Mouse (Mus musculus): ENCODE results near the gene Baz2b.
"Not testable (repeated sequence)": the region's sequence is repeated elsewhere in the genome, so short reads cannot be mapped to it uniquely, and the experiment has no call there.

Baz2b gene

GRCm38 (mm10) chr2:60090280-60090679, 119.4 kb downstream of the Baz2b start:
- in situ Hi-C loops (cut with MboI): no loop called here

DNA sequence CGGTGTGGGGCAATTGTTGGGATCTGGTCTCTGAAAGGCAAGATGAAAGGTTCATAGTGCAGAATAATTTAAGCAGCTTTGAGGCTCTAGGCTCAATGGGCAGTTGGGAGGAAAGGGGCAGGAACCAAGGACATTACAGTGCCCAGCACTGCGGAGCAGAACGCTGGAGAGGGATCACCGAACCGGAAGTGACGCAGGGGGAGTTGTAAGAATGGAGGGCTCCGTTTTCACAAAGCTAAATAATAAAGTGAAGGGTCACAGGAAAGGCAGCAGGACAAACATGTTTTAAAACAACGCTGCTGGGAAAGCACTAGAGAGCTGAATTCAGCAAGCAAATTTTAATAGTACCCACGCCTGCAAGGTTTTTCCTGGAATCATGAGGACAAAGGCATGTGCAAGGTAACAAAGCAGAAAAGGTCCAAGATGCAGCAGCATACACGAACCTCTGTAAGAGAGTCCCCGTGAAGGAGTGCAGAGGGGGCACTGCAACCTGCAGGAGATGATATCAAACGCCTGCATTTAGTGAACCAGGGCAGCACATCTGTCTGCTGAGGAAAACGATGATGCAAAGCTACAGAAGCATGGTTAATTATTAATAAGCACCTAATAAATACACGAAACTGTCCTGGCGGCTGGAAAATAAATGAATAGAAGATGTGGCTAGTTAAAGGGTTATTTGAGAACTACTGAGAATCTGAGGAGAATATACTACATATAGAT, 120.0 kb downstream of the Baz2b start:
- in situ Hi-C loops (cut with MboI): no loop called here

- in situ Hi-C loops (cut with MboI): no loop called here
Observed at GRCm38 (mm10) chr2:60088785-60089527, 120.7 kb downstream of the Baz2b start.

DNA sequence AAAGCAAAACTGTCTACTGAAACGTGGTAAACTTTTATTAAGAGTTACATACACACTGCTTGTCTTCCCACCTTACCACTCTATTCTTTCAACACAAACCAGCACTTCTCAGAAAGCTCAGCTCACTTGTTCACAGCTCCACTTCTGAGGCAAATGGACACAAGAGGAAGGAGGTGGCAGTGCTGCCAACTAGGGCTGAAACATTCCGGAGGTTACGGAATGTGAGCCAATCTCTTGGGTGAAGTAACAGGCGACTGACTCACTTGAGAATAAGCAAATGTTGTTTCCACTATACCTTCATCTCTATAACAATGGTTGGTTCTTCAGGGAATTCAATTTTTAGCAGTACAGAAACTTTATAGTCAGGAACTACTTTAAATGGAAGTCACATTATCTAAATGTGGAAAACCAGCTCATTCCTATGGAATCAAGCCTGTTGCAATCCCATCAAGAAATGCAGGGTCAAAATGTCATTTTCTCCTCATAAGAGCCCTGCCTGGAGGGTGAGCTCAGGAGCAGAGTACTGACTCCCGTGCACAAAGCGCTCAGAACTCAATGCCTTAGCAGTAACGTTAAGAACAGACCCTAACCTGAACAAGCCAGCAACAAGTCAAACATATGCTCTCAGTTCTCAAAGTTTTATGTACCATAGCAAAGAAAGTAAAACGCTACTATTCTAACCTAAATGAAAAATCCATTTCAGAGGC, 123.3 kb downstream of the Baz2b start:
- in situ Hi-C loops (cut with MboI): no loop called here

- in situ Hi-C loops (cut with MboI): no loop called here
Observed at GRCm38 (mm10) chr2:60084823-60085222, 124.8 kb downstream of the Baz2b start.

GRCm38 (mm10) chr2:60082984-60083636, 126.5 kb downstream of the Baz2b start:
- in situ Hi-C loops (cut with MboI): no loop called here

- in situ Hi-C loops (cut with MboI): no loop called here
Observed at GRCm38 (mm10) chr2:60082225-60082624, 127.4 kb downstream of the Baz2b start.

DNA sequence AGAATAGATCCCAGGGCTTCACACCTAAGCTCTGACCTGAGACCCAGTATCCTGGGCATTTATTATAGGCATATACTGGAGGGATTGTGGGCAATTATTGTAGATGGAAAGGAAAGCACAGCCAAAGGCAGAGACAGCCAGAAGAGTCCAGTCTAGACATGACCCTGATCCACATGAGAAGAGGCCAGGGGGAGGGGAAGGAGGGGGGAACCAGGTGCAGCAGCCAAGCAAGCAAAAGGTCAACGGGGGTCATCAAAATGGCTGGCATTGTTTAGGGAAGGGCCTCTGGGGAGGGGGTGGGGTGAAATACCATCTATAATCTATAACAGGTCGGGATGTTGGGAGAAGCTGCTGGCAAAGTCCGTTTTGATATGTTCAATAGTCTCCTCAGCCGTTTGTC, 128.8 kb downstream of the Baz2b start:
- in situ Hi-C loops (cut with MboI): no loop called here

DNA sequence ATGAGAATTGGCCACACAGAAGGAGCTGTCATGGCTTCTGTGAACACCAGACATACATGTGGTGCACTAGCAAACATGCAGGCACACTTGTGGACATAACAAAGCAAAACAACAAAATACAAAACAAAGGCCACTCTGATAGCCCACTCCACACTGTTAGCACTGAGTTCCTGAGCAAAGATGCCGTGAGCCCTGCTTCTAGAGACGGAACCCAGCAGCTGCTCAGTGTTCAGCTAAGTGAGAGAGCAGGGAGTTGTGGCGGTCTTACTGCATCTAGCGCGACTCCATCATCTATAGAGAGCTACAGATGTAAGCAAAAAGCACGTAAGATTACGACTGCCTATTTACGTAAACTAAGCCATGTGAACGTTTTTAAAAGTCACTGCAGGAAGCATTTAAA, 132.0 kb downstream of the Baz2b start:
- in situ Hi-C loops (cut with MboI): no loop called here

- in situ Hi-C loops (cut with MboI): no loop called here
Observed at GRCm38 (mm10) chr2:60076800-60077199, 132.8 kb downstream of the Baz2b start.

GRCm38 (mm10) chr2:60076025-60076424, 133.6 kb downstream of the Baz2b start:
- in situ Hi-C loops (cut with MboI): no loop called here

DNA sequence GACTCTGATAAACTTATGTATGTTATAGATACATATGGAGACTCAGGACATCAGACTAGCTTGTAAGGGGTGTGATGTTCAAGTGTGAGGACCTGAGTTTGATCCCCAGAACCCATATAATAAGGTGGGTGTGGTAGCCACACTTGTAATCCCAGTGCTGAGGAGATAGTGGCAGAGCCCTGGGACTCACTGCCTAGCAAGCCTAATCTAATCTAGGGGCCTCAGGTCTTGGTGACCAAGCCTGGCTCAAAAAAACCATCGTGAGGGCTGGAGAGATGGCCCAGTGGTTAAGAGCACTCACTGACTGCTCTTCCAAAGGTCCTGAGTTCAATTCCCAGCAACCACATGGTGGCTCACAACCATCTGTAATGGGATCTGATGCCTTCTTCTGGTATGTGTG, 135.8 kb downstream of the Baz2b start:
- in situ Hi-C loops (cut with MboI): not testable (repeated sequence)

- in situ Hi-C loops (cut with MboI): no loop called here
Observed at GRCm38 (mm10) chr2:60071813-60072212, 137.8 kb downstream of the Baz2b start.

GRCm38 (mm10) chr2:60070938-60071337, 138.7 kb downstream of the Baz2b start:
- in situ Hi-C loops (cut with MboI): no loop called here

DNA sequence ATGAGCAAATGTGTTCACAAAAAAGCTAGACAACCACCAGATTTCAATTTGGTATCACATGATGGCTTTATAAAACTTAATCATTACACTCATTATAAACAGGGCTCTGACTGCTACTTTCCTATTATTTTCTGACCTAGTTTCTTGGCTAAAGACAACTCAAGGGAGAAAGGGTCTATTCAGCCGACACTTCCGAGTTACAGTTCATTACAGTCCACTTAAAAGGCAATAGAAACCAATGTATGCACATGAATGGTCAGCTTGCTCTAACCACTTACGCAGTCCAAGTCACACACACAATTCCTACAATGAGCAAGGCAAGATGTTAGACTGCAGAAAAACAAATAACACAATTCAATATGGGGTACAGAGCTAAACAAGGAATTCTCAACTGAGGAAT, 141.2 kb downstream of the Baz2b start:
- in situ Hi-C loops (cut with MboI): no loop called here

GRCm38 (mm10) chr2:60065415-60065814, 144.2 kb downstream of the Baz2b start:
- in situ Hi-C loops (cut with MboI): no loop called here

DNA sequence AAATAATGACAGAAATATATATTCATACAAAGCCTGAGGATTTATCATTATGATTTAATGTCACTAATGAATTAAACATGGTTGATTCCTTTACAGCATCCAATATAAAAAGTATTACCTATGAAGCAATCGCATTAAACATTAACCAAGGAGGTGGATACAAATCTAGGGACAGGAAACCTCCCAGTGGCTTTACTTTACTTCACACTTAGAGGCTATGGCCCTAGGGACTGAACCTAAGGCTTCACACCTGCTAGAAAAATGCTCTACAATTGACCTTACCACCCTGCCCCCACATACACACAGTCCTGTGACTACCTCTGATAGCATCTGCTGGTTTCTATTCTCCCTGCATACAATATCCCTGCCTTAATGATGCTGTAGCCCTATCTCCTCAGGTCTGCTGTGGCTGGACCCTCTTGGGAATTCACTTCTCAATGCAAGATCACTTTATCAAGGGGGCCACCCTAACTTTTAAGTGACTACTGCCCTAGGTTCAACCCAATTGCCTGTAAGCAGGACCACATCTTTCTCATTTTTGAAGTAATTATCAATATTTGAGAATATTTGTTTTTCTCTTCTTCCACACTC, 149.4 kb downstream of the Baz2b start:
- in situ Hi-C loops (cut with MboI): no loop called here

DNA sequence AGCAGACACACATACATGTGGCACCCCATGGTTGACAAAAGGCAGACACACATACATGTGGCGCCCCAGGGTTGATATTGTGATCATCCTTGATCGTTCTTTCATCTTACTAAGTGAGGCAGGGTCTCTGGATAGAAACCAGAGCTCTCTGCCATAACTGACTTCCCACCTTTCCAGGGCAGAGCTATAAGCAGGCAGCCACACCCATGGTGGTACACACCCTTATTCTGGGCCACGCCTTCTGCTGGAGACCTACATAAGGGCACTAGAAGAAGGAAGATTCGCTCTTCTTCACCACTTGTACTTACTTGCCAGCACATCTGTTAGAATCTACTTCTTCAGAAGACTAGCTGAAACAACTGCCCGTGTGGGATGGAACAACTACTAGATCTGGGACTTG, 150.3 kb downstream of the Baz2b start:
- in situ Hi-C loops (cut with MboI): no loop called here

- in situ Hi-C loops (cut with MboI): no loop called here
Observed at GRCm38 (mm10) chr2:60056043-60056442, 153.6 kb downstream of the Baz2b start.

GRCm38 (mm10) chr2:60054808-60055535, 154.7 kb downstream of the Baz2b start:
- in situ Hi-C loops (cut with MboI): no loop called here

Data from mature B cell (primary cell).